Mouse (Mus musculus): ENCODE results near the gene 9930022D16Rik. TPM values are rescaled to one million over a fixed set of nuclear protein-coding genes. Genes with fewer than 3 reads are reported as not detected.

Gene 9930022D16Rik
- total RNA-seq, 2 experiments from 2014 or later: not detected

DNA sequence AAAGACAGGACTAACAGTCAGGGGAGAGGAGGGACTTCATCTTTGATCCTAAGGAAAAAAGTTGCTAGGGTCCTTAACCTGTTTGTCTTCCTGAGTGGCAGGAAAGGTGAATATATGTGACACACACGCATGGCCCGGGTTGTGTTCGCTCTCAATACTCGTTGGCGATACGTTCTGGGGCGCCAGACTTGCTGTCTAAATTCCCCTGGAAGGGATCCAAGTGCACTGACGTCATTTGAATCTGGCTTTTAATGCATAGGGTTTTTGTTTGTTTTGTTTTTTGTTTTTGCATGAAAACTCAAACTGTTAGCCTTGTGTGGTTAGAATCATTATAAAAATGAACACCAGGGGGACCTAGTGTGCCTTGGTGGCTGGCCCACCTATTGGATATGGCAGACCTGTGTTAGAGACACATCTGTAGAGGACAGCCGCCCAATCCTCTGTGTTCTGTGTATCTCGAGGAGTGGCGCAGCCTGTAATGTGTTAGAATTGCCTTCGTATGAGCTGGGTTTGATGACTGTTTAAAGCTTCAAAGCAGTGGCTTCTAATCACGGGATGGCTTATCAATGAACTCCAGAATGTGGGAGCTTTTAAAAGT, 31.8 kb downstream of the 9930022D16Rik start:
- peak in 1 of 2 experiments; percentile 18 for DNase-seq (ENCODE audit: low spot score in 2 of 2)

DNA sequence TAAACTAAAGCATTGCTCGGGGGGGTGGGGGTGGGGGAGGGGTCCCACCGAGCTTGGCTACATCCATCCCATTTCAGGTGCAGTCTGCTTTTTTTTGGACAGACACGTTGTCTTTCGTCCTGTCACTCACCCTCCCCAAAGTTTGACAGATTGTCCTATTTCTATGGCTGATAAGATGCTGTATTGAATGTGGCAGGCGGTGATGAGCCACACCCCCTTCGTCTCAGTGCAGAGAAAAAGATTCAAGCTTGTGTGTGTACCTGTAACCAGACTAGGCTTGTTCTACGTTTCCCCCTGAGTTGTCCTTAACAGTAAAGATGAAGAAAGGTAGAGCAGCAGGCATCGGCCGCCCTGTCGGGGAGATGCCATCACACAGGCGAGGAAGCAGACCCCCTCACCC, 37.5 kb downstream of the 9930022D16Rik start:
- no peak for DNase-seq (ENCODE audit: low spot score in 2 of 2)

DNA sequence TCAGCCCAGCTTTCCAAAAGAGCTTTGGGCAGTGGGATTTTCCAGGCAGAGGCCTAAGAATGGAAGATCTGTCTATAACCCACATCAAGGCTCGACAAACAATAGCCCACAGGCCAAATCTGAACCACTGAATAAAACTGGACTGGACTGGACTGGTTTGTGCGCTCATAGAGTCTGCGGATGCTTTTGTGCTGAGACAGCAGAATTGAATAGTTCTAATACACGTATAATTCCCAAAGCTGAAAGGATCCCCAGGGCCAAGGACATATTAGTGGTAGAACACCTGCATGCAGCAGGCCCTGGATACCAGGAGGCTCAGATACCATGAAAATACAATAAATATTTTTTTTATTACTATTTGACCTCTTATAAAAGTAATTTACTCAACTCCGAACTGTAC, 42.5 kb downstream of the 9930022D16Rik start:
- DNase-seq (ENCODE audit: low spot score in 2 of 2): no peak

DNA sequence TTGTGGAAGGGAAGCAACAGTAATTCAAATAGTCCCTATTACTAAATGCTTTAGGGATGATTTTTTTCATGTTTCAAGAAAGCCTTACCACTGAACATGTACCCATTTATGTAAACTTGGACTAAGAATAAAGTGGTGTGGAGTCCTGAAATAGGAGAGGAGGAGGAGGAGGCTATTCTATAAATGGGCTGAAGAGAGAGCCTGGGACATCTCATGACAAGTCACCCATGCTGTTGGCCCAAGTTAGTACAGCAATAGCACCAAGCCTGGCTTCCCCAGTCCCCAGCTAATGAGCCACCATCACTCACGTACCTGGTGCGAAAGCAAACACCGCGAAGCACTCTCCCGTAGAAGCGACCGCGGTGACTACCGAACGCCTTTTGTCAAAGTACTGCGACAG, 44.4 kb downstream of the 9930022D16Rik start:
- DNase-seq (ENCODE audit: low spot score in 2 of 2): no peak

DNA sequence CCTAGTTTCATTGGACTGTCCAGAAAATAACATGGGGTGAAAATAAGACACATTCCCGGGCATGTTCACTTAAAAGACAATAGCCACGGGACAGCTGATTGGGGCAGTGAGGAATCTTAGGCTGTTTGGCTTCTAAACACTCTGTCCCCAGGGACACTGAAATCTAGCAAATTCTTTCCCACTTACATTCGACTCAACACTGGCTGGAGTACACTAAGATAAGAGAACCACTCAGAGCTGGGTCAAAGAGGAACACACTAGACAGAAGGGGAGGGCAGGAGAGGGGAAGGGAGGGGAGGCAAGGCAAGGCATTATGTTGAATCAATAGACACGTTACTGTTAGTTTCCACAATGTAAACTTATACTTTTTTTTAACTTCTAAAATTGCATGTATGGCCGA, 46.9 kb downstream of the 9930022D16Rik start:
- DNase-seq (ENCODE audit: low spot score in 2 of 2): no peak

DNA sequence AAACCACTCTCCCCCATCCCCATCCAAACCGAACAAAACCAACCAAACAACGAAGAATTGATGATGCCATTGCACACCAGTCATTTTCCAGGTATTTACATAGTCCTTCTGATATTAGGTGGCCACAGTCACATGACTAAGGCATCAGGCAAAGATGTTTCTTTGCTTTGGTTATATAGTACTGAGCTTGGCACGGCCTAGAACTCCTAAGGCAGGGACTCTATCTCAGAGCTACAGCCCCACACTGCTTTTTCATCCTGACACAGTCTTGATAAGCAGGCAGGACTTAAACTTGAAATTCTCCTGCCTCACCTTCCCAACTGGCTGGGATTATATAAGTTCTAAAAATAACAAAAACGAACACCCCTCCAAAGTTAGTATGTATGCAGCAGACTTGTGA, 51.4 kb downstream of the 9930022D16Rik start:
- DNase-seq (ENCODE audit: low spot score in 2 of 2): no peak

DNA sequence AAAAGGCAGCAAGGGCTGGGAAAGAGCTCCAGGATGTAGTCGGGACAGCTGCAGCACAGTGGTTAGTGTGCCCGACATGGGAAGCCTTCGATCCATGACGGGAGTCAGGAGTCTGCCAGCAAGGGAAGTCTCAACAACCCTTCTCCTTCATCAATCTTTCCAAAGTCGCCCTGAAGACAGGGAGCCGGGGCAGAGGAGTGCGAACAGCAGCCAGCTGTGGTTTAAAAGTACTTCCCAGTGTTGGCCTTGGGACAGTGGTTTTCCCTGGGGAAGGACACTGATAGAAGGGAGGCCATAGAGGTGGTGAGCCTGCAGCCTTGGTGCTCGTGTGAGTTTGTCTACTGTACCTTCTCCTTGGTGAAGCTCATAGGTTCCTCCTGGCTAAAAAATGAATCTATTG, 53.3 kb downstream of the 9930022D16Rik start:
- DNase-seq (ENCODE audit: low spot score in 2 of 2): no peak

DNA sequence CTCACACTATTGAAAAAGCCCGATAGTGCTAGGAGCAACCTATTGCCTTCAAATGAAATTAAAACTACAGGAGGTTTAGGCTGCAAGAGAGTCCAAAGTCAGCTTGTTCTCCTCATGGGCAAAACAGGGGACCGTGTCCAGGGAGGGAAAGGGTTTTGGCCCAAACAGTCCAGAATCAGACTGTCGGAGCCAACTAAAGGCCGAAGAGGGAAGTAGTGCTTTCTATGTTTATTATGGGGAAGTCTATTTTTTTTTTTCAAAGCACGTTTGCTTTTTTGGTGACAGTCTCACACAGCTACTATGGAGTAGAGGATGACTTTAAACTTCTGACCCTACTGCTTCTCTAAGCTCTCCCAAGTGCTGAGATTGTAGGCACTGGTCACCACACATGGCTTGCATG, 54.4 kb downstream of the 9930022D16Rik start:
- DNase-seq (ENCODE audit: low spot score in 2 of 2): no peak

Small RNAs within 50 kb of the gene (microRNA-seq; reads per million reads assigned to microRNA genes)
- 0 reads per million in 2 experiments for gene Gm25540 (ENCODE audit: borderline number of aligned reads in 2 of 2)

Other genes with a start within 250 kb of the 9930022D16Rik start
- gene Rgs9, start 115.8 kb upstream of the 9930022D16Rik start, total RNA-seq (2021): 1 to 10 TPM; 4.6 to 5.1 TPM
- gene Gna13, start 51.1 kb upstream of the 9930022D16Rik start, total RNA-seq (2021): 10 to 100 TPM; 64.8 to 74.8 TPM
- gene Amz2, start 12.0 kb downstream of the 9930022D16Rik start, total RNA-seq (2021): 10 to 100 TPM; 39.7 to 40.8 TPM
- gene Arsg, start 59.5 kb downstream of the 9930022D16Rik start, total RNA-seq (2021): 1 to 10 TPM; 5.6 to 6.3 TPM
- under 1 TPM; 0.63 to 0.90 TPM for gene Slc16a6, start 59.7 kb downstream of the 9930022D16Rik start, total RNA-seq (2021)
- gene Wipi1, start 198.1 kb downstream of the 9930022D16Rik start, total RNA-seq (2021): 10 to 100 TPM; 18.1 to 28.9 TPM
- 100 to 1,000 TPM; 376 to 457 TPM for gene Prkar1a, start 235.5 kb downstream of the 9930022D16Rik start, total RNA-seq (2021)

Measured in adrenal gland, adult 18-20 months (tissue).